ENCODE assay signal across 9 mouse cellular contexts in genomic region chr6:115697739-115698558, GRCm38 (mm10). TPM values are rescaled to one million over a fixed set of nuclear protein-coding genes. Genes with fewer than 3 reads are reported as not detected.
DNase-seq lines count a peak whose midpoint lies in the region; ATAC-seq and TF ChIP-seq lines count a peak whose summit lies in the region.
"Had no signal": no experiment of that assay in that cellular context is flagged by ENCODE, and none has a peak within 500 bp of the region (broad histone marks: within the 10 kb centered on the region; RNA-seq: fewer than 3 reads in every experiment).

No protein-coding gene starts in this region.

- DNase-seq in layer of hippocampus, adult 11-12 months (ENCODE audit: low spot score): peak; percentile 13
- no peak for DNase-seq in layer of hippocampus, adult 9-11 months
- DNase-seq in T-cell, adult 2 months (ENCODE audit: low spot score): peak; percentile 28
- DNase-seq in kidney, postnatal 25 days: no peak
- no peak for DNase-seq in thymus, postnatal 25 days
- DNase-seq in layer of hippocampus, adult 2 months (ENCODE audit: low spot score in 2 of 2): no peak

- H3K36me3 ChIP-seq in heart, embryonic 15.5 days: no peaks in the 10 kb centered on the region
- H3K36me3 ChIP-seq: neural tube, embryonic 13.5 days had no signal

- 51% methylated on average over 17 of the region's 17 CpGs for WGBS in heart, embryonic 15.5 days

- H3K9me3 ChIP-seq in heart, embryonic 15.5 days (replicated peaks): no peaks in the 10 kb centered on the region
- H3K9me3 ChIP-seq: neural tube, embryonic 13.5 days had no signal

- no peak for TF ChIP-seq CTCF in layer of hippocampus, adult 2 months (conservative IDR thresholded peaks at IDR 0.05)

- peak overlapping the region; percentile 99 for H3K27ac ChIP-seq in heart, embryonic 15.5 days
- H3K27ac ChIP-seq in layer of hippocampus, adult 2 months: no peak overlapping the region
- H3K27ac ChIP-seq: neural tube, embryonic 13.5 days had no signal

- no peaks in the 10 kb centered on the region for H3K27me3 ChIP-seq in heart, embryonic 15.5 days
- H3K27me3 ChIP-seq: neural tube, embryonic 13.5 days had no signal

- no peak for ATAC-seq in heart, embryonic 15.5 days (replicated peaks; ENCODE audit: insufficient number of reproducible peaks, insufficient read depth, low FRiP score, low read depth)
- ATAC-seq in megakaryocyte progenitor cell, adult 5-6 weeks (replicated peaks; ENCODE audit: poor library complexity): 0 out of 2 replicates have a peak, but pooled peaks have one; percentile 10

- H3K9ac ChIP-seq in heart, embryonic 15.5 days: no peak overlapping the region
- H3K9ac ChIP-seq: neural tube, embryonic 13.5 days had no signal

- no peak overlapping the region for H3K4me2 ChIP-seq in heart, embryonic 15.5 days
- H3K4me2 ChIP-seq: neural tube, embryonic 13.5 days had no signal

- peaks cover 36% of the 10 kb centered on the region for H3K4me1 ChIP-seq in heart, embryonic 15.5 days (replicated peaks)

- no peak overlapping the region for H3K4me3 ChIP-seq in heart, embryonic 15.5 days
- H3K4me3 ChIP-seq in layer of hippocampus, adult 2 months: no peak overlapping the region
- H3K4me3 ChIP-seq: neural tube, embryonic 13.5 days had no signal

RNA-seq across cellular contexts. Expression of gene Raf1, which starts 21.5 kb away (rescaled TPM):
- polyA plus RNA-seq in heart, embryonic 15.5 days (2015; fragmentation: Nextera tagmentation; extraction: Ambion mirVana): 90.7 and 97.4 TPM in 2 replicates
- 95.4 and 118 TPM in 2 replicates for total RNA-seq in megakaryocyte progenitor cell, adult 5-6 weeks (2015)
- 66.7 and 79.8 TPM in 2 replicates for total RNA-seq in megakaryocyte progenitor cell, adult 5-6 weeks (2017)
- total RNA-seq in layer of hippocampus, adult 2 months (2021): 10 to 100 TPM; 81.8 to 98.6 TPM

Comparison
In these comparisons a context has a peak if more than half of its experiments do, and no peak if none do; other contexts are left out.
1. DNase-seq: peak in layer of hippocampus, adult 11-12 months (single experiment) and T-cell, adult 2 months (single experiment); none in layer of hippocampus, adult 9-11 months (single experiment), kidney, postnatal 25 days (0 of 2), thymus, postnatal 25 days (single experiment) and layer of hippocampus, adult 2 months (0 of 2).